Mouse (Mus musculus): ENCODE results near the gene Pdlim7. TPM values are rescaled to one million over a fixed set of nuclear protein-coding genes. Genes with fewer than 3 reads are reported as not detected.

Pdlim7 gene
- total RNA-seq (2021) (10 to 100 TPM; 46.9 to 54.0 TPM), polyA plus RNA-seq (2012; rRNA removed) (86.3 and 98.2 TPM in 2 replicates)
- long read RNA-seq, partial matches to known transcripts, result 4 of 36 reads
- long read RNA-seq, other reads (novel, unspliced or antisense), result 29 of 36 reads

DNA sequence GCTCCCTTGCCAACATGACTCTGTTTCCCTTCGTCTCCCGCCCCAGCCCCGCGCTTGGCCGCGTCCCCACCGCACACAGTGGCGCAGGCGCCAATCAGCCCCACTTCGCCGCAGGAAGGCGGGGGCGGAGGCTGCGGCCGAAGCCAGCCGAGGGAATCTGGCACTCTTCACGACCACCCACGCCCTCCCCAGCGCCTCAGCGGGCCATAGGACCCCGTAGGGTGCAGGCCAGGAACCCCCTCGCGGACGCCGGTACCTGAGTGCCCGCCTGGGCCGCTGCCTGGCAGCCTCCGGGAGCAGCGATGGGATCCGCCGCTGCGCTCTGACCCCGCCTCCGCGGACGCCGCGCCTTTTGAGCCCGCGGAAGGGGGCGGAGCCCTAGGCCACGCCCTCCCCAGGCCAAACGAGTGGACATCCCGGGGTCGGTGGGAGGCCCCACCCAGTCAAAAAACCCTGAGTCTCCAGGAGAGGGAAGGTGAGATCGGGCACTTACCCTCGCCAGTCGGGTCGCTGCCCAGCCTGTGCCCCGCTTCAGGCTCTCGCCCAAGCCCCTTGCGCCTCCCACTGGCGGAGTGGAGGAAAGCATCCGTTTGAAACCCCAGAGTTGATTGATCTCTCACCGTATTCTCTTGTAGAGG lies at the start of gene Pdlim7:
TSS of gene Pdlim7 (minus strand) at position 566 of the 638 bp plus-strand sequence.
- WGBS, result under 1% methylated on average over 55 of the region's 55 CpGs
- intact Hi-C loops (cut with DNase I), result loop anchor here (1.0 to 2.0 kb wide), 3 partner anchors 23 to 64 kb away; partner anchors contain the start of gene Ddx41
- Histone ChIP-seq H3K9ac (ENCODE audit: low read depth, low read length) (peak within 1 kb of the TSS; percentile 86), H3K79me2 (replicated peaks; ENCODE audit: control insufficient read depth, insufficient read depth, low read length) (no peaks in the 10 kb centered on the region; the same call in 1 of the 2 replicates), H3K4me3 (peak within 1 kb of the TSS; percentile 80), H3K27me3 (ENCODE audit: control insufficient read depth, insufficient read depth, low read length) (no peaks in the 10 kb centered on the region), H3K4me1 (ENCODE audit: control insufficient read depth, insufficient read depth, low read length) (peaks cover 18% of the 10 kb centered on the region), H3K27ac (peak within 1 kb of the TSS; percentile 93), H3K36me3 (ENCODE audit: control insufficient read depth, insufficient read depth, low read length) (no peaks in the 10 kb centered on the region)
- DNase-seq, result peak; percentile 94 to 98
- TF ChIP-seq CTCF (IDR thresholded peaks at IDR 0.05), result no peak; the same call in 1 of the 2 replicates
- TF ChIP-seq POLR2A (IDR thresholded peaks at IDR 0.05; ENCODE audit: insufficient read depth, low read depth, low read length), result peak; percentile 99
- 0 out of 2 replicates have a peak, but pooled peaks have one; percentile 36 for TF ChIP-seq EP300 (IDR thresholded peaks at IDR 0.05; ENCODE audit: insufficient read depth, low read depth, low read length)

DNA sequence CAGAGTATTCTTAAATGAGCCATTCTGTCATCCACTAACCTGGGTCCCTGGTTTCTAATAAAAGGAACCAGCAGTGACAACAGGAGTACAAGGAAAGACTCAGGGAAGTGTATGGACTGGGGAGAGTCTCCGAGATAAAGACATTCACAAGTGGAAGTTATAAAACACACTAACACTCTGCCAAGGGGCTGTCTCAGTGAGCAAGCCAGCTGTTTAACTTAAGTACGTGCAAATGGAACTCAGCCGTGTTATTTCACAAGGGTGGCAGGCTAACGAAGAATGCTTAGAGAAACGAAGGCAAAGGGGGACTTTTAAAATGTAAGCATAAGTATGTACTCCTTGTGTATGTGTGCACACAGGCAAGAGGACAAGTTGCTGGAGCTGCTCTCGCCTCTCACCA lies 44.0 kb upstream of the Pdlim7 start:
- Histone ChIP-seq H3K27ac (no peak overlapping the region), H3K79me2 (replicated peaks; ENCODE audit: control insufficient read depth, insufficient read depth, low read length) (peaks cover 4% of the 10 kb centered on the region; the same call in 1 of the 2 replicates), H3K4me3 (no peak overlapping the region), H3K36me3 (ENCODE audit: control insufficient read depth, insufficient read depth, low read length) (no peaks in the 10 kb centered on the region; the same call in 1 of the 2 replicates), H3K9ac (ENCODE audit: low read depth, low read length) (no peak overlapping the region), H3K27me3 (ENCODE audit: control insufficient read depth, insufficient read depth, low read length) (no peaks in the 10 kb centered on the region), H3K4me1 (ENCODE audit: control insufficient read depth, insufficient read depth, low read length) (no peaks in the 10 kb centered on the region)
- WGBS, result 73% methylated on average over 6 of the region's 6 CpGs
- DNase-seq, result no peak
- intact Hi-C loops (cut with DNase I), result no loop called here
- TF ChIP-seq CTCF (IDR thresholded peaks at IDR 0.05), result no peak
- no peak for TF ChIP-seq EP300 (IDR thresholded peaks at IDR 0.05; ENCODE audit: insufficient read depth, low read depth, low read length)
- TF ChIP-seq POLR2A (IDR thresholded peaks at IDR 0.05; ENCODE audit: insufficient read depth, low read depth, low read length), result no peak

DNA sequence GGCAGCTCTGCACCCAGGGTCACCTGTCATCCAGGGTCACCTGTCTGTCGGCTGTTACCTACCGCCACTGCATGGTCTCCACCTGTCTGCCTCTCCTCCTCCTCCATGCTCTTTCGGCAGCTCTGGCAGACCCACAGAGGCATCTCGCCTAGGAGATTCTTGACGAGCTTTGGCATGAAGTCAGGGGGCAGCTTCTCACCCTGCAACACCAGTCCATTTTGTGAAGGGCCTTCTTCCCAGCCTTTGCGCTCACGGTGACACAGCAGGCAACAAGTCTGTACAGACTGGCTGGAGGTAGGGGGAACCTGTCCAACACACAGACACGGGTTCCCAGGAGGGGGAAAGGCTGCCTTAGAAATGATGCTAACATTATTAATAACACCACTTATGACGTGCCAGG lies 42.4 kb upstream of the Pdlim7 start:
- no peaks in the 10 kb centered on the region for H3K36me3 ChIP-seq (ENCODE audit: control insufficient read depth, insufficient read depth, low read length)
- H3K4me3 ChIP-seq, result no peak overlapping the region
- no peaks in the 10 kb centered on the region for H3K27me3 ChIP-seq (ENCODE audit: control insufficient read depth, insufficient read depth, low read length)
- WGBS, result 79% methylated on average over 9 of the region's 9 CpGs
- H3K4me1 ChIP-seq (ENCODE audit: control insufficient read depth, insufficient read depth, low read length), result no peaks in the 10 kb centered on the region
- TF ChIP-seq POLR2A (IDR thresholded peaks at IDR 0.05; ENCODE audit: insufficient read depth, low read depth, low read length) (no peak), CTCF (IDR thresholded peaks at IDR 0.05) (no peak), EP300 (IDR thresholded peaks at IDR 0.05; ENCODE audit: insufficient read depth, low read depth, low read length) (no peak)
- no peak overlapping the region for H3K27ac ChIP-seq
- DNase-seq, result no peak
- no peak overlapping the region for H3K9ac ChIP-seq (ENCODE audit: low read depth, low read length)
- peaks cover 3% of the 10 kb centered on the region; the same call in 1 of the 2 replicates for H3K79me2 ChIP-seq (replicated peaks; ENCODE audit: control insufficient read depth, insufficient read depth, low read length)
- intact Hi-C loops (cut with DNase I), result no loop called here

DNA sequence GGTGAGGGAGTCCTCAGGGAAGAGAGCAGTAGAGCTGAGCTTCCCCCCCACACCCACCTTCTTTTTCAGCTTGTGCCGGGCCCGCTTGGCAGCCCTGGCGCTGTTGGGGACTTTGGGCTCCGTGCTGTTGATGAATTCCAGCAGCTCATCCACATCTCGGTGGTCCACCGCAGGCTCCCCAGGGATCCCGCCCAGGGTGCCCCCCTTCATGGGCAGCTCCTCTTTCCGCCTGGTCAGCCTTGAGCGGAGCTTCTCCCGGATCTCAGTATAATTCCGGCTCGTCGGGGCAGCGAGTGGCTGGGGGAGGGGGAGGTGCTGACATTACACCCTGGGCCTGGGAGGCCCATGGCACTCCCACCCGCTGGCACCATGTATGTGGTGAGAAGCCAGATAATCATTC lies 35.6 kb upstream of the Pdlim7 start:
- DNase-seq, result no peak
- Histone ChIP-seq H3K79me2 (replicated peaks; ENCODE audit: control insufficient read depth, insufficient read depth, low read length) (no peaks in the 10 kb centered on the region), H3K4me3 (no peak overlapping the region), H3K4me1 (ENCODE audit: control insufficient read depth, insufficient read depth, low read length) (no peaks in the 10 kb centered on the region), H3K9ac (ENCODE audit: low read depth, low read length) (no peak overlapping the region), H3K27ac (no peak overlapping the region), H3K36me3 (ENCODE audit: control insufficient read depth, insufficient read depth, low read length) (no peaks in the 10 kb centered on the region), H3K27me3 (ENCODE audit: control insufficient read depth, insufficient read depth, low read length) (no peaks in the 10 kb centered on the region)
- WGBS, result 87% methylated on average over 15 of the region's 15 CpGs
- intact Hi-C loops (cut with DNase I), result no loop called here
- TF ChIP-seq CTCF (IDR thresholded peaks at IDR 0.05), result no peak

DNA sequence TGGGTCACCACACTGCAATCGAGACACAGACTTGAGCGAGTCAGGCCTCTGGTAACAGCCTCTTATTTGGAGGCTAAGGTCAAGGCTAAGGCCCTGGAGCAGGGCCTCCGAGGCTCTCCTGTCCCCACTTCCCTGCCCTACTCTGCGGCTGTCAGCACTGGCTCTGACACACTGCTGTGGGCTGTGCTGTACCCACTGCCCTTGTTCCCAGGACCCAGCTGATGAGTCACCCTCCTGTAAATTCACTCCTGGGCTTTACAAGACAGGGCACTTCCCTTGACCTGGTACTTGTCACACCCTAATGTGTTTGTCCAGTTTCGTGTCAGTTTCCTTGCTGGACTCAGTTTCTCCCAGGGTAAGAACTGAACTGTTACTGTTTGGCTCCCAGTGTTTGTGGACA lies 35.0 kb upstream of the Pdlim7 start:
- Histone ChIP-seq H3K9ac (ENCODE audit: low read depth, low read length) (no peak overlapping the region), H3K4me3 (no peak overlapping the region), H3K4me1 (ENCODE audit: control insufficient read depth, insufficient read depth, low read length) (no peaks in the 10 kb centered on the region), H3K79me2 (replicated peaks; ENCODE audit: control insufficient read depth, insufficient read depth, low read length) (no peaks in the 10 kb centered on the region), H3K27ac (no peak overlapping the region), H3K36me3 (ENCODE audit: control insufficient read depth, insufficient read depth, low read length) (no peaks in the 10 kb centered on the region), H3K27me3 (ENCODE audit: control insufficient read depth, insufficient read depth, low read length) (no peaks in the 10 kb centered on the region)
- 83% methylated on average over 5 of the region's 5 CpGs for WGBS
- no peak for DNase-seq
- TF ChIP-seq CTCF (IDR thresholded peaks at IDR 0.05), result no peak
- TF ChIP-seq POLR2A (IDR thresholded peaks at IDR 0.05; ENCODE audit: insufficient read depth, low read depth, low read length), result no peak
- TF ChIP-seq EP300 (IDR thresholded peaks at IDR 0.05; ENCODE audit: insufficient read depth, low read depth, low read length), result no peak
- intact Hi-C loops (cut with DNase I), result no loop called here

DNA sequence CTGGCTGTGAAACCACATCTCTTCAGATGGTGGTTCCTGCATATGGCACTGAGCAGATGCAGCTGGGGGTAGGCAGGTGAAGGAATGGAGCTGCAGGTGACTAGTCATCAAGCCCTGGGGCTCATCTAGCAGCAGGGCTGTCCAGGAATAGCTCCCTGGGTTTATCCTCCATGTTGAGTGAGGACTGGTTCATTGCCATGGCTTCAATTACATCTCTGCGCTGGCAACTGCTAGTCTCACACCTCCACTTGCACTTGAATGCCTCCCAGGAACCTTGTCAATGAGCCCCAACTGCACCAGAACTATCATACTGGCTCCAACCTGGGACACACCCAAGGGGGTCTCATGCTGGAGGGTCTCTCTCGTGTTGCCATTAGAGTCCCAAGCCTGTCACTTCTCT lies 34.4 kb upstream of the Pdlim7 start:
- intact Hi-C loops (cut with DNase I), result no loop called here
- 89% methylated on average over 2 of the region's 2 CpGs for WGBS

More for the DNA sequence above, 34.4 kb upstream of the Pdlim7 start:
- H3K79me2 ChIP-seq (replicated peaks; ENCODE audit: control insufficient read depth, insufficient read depth, low read length), result no peaks in the 10 kb centered on the region
- no peak for TF ChIP-seq EP300 (IDR thresholded peaks at IDR 0.05; ENCODE audit: insufficient read depth, low read depth, low read length)
- no peak overlapping the region for H3K27ac ChIP-seq
- DNase-seq, result no peak
- H3K36me3 ChIP-seq (ENCODE audit: control insufficient read depth, insufficient read depth, low read length), result no peaks in the 10 kb centered on the region
- H3K4me1 ChIP-seq (ENCODE audit: control insufficient read depth, insufficient read depth, low read length), result no peaks in the 10 kb centered on the region
- H3K9ac ChIP-seq (ENCODE audit: low read depth, low read length), result no peak overlapping the region
- H3K27me3 ChIP-seq (ENCODE audit: control insufficient read depth, insufficient read depth, low read length), result no peaks in the 10 kb centered on the region
- H3K4me3 ChIP-seq, result no peak overlapping the region

Data from heart, adult 2 months (tissue).